Mouse (Mus musculus): Measurements from ENCODE around the gene Olah.

DNA sequence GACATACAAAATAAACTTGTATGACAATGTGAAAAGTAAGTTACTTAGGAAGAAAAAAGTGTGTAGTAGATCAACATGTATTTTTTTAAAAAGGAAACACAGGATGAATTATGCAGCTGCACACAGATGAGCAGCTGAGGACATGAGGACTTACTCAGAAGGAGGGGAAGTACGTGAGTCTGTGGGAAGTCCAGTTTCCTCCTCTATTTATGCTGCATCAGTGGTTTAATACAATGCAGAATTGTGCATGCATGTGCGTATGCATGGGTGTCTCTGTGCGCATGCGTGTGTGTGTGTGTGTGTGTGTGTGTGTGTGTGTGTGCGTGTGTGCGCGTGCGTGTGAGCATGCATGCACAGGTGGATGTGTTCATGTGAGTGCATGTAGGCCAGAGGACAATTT lies 41.2 kb downstream of the Olah start:
- TF ChIP-seq CTCF (IDR thresholded peaks at IDR 0.05; ENCODE audit: extremely low read depth, insufficient read depth, low read length) (no peak), POLR2A (IDR thresholded peaks at IDR 0.05; ENCODE audit: extremely low read depth, insufficient read depth, low read length) (no peak)

All from cortical plate, adult 2 months (tissue).